Mouse (Mus musculus) spleen, adult 2 months (tissue): Measurements from ENCODE around the gene Dnaic2.

Experiments used
- CTCF ChIP-seq: fragments of 200-500 bp; IDR thresholded peaks from 2 replicates; pipeline ENCODE4 v1.5.1; 2011; ENCODE audit warnings: mild to moderate bottlenecking, inconsistent platforms; ENCODE audit not compliant: insufficient read depth, insufficient read length, insufficient replicate concordance; ENCODE audit errors: extremely low read depth
- POLR2A ChIP-seq: fragments of 200-500 bp; IDR thresholded peaks from 2 replicates; pipeline ENCODE4 v1.6.1; 2011; ENCODE audit warnings: low read depth, low read length, inconsistent platforms

DNA sequence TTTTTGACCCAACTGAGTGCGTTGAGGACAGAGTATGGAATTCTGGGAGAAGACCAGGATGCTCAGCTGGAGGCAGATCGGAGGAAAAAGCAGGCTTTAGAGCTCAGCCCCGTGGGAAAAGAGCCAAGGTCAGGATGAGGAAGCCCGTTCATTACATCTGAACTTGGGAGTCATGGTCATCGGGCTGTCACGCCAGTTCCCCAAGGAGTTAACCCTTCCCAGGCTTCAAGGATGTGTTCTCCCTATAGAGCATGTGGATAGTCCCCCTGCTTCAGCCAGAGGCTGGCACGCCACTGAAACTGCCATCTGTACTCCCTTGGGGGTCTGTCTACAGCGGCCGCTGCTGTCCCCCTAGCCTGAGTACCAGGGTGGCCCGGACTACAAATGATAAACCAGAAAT, 46.9 kb upstream of the Dnaic2 start:
- TF ChIP-seq POLR2A (no peak), CTCF (no peak)
